Mouse (Mus musculus) inflammation-experienced regulatory T-cells, adult 6 months (primary cell): Measurements from ENCODE around the gene Hadhb. TPM values are rescaled to one million over a fixed set of nuclear protein-coding genes. Genes with fewer than 3 reads are reported as not detected.
"Not testable (repeated sequence)": the region's sequence is repeated elsewhere in the genome, so short reads cannot be mapped to it uniquely, and the experiment has no call there.

Experiments
- ATAC-seq: one replicate; pipeline ENCODE4 v1.8.0; 2017
- polyA plus RNA-seq, 3 experiments: library from polyadenylated mRNA; unstranded; fragments of 100-300 nt; shearing (Covaris generic); gene quantifications; one replicate each; pipeline ENCODE4 v1.2.1; 2017

Hadhb gene
- polyA plus RNA-seq, 3 experiments from 2014 or later, result 114 to 157 (median 125) TPM

- ATAC-seq, result no peak
Observed at GRCm38 (mm10) chr5:30187687-30188485, 32.8 kb downstream of the Hadhb start.

- no peak for ATAC-seq
Observed at GRCm38 (mm10) chr5:30192452-30192851, 37.4 kb downstream of the Hadhb start.

GRCm38 (mm10) chr5:30195340-30195739 lies 40.3 kb downstream of the Hadhb start:
- no peak for ATAC-seq

GRCm38 (mm10) chr5:30198257-30198656 lies 43.2 kb downstream of the Hadhb start:
- ATAC-seq, result no peak

- no peak for ATAC-seq
Observed at GRCm38 (mm10) chr5:30201521-30201920, 46.5 kb downstream of the Hadhb start.

- no peak for ATAC-seq
Observed at GRCm38 (mm10) chr5:30202221-30202620, 47.2 kb downstream of the Hadhb start.

GRCm38 (mm10) chr5:30203216-30203885 lies 48.3 kb downstream of the Hadhb start:
- no peak for ATAC-seq

GRCm38 (mm10) chr5:30204441-30204840 lies 49.4 kb downstream of the Hadhb start:
- no peak for ATAC-seq

- no peak for ATAC-seq
Observed at GRCm38 (mm10) chr5:30205034-30205433, 50.0 kb downstream of the Hadhb start.

- no peak for ATAC-seq
Observed at GRCm38 (mm10) chr5:30205493-30205892, 50.4 kb downstream of the Hadhb start, which contains the start of gene Adgrf3. Gene Adgrf3 (minus strand): TSS chr5:30205722.

- ATAC-seq, result no peak
Observed at GRCm38 (mm10) chr5:30207276-30207675, 52.2 kb downstream of the Hadhb start.

- not testable (repeated sequence) for ATAC-seq
Observed at GRCm38 (mm10) chr5:30210758-30211157, 55.7 kb downstream of the Hadhb start.

GRCm38 (mm10) chr5:30214889-30215288 lies 59.8 kb downstream of the Hadhb start:
- no peak for ATAC-seq

GRCm38 (mm10) chr5:30215970-30216369 lies 60.9 kb downstream of the Hadhb start:
- no peak for ATAC-seq

- no peak for ATAC-seq
Observed at GRCm38 (mm10) chr5:30219715-30220114, 64.7 kb downstream of the Hadhb start.

GRCm38 (mm10) chr5:30220666-30221065 lies 65.6 kb downstream of the Hadhb start:
- no peak for ATAC-seq

GRCm38 (mm10) chr5:30222681-30223080 lies 67.6 kb downstream of the Hadhb start:
- no peak for ATAC-seq

- ATAC-seq, result no peak
Observed at GRCm38 (mm10) chr5:30230901-30231300, 75.9 kb downstream of the Hadhb start.

- no peak for ATAC-seq
Observed at GRCm38 (mm10) chr5:30231891-30232270, 76.8 kb downstream of the Hadhb start.

GRCm38 (mm10) chr5:30232271-30232971 lies 77.4 kb downstream of the Hadhb start, which contains the start of gene Selenoi:
Gene Selenoi (plus strand): TSS chr5:30232581.
- peak; percentile 98 for ATAC-seq

GRCm38 (mm10) chr5:30233042-30233441 lies 78.0 kb downstream of the Hadhb start:
- no peak for ATAC-seq

- no peak for ATAC-seq
Observed at GRCm38 (mm10) chr5:30233979-30234378, 78.9 kb downstream of the Hadhb start.
